Comparison of ENCODE assay signal across 8 mouse cellular contexts in the genomic region with DNA sequence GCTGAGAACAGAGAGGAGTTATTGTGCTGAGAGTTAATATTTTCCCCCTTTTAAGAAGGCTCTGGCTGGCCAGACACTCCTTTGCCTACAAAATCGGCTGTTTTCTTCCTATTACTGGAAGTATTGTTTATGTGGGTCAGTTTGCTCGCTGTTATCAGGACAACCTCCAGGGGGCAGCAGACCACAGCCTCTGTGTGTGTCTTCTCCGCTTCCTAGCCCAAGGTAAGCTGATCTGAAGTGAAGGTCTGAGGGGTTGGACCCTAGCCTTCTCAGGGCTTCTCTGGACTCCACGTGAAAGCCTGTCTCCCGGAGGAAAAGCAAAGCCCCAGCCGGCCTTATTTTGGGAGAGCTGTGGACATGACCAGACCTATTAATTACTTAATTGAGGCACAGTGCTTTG.
DNase-seq lines count a peak whose midpoint lies in the region; ATAC-seq and TF ChIP-seq lines count a peak whose summit lies in the region.

No protein-coding gene starts in this region.

- no peaks in the 10 kb centered on the region for H3K9me3 ChIP-seq in hindbrain, embryonic 10.5 days
- no peaks in the 10 kb centered on the region for H3K9me3 ChIP-seq in hindbrain, embryonic 13.5 days
- H3K9me3 ChIP-seq in midbrain, embryonic 16.5 days (replicated peaks; ENCODE audit: control insufficient read depth, low read length, poor library complexity, severe bottlenecking) = no peaks in the 10 kb centered on the region

- H3K27me3 ChIP-seq in hindbrain, embryonic 10.5 days (ENCODE audit: insufficient read depth, poor library complexity, severe bottlenecking) = 0 out of 2 replicates have a peak, but pooled peaks cover 4% of the 10 kb centered on the region
- H3K27me3 ChIP-seq in hindbrain, embryonic 13.5 days = peaks cover 16% of the 10 kb centered on the region
- H3K27me3 ChIP-seq in midbrain, embryonic 16.5 days (ENCODE audit: control insufficient read depth, insufficient read depth, low read depth, low read length) = no peaks in the 10 kb centered on the region
- no peaks in the 10 kb centered on the region for H3K27me3 ChIP-seq in spleen, adult 2 months (ENCODE audit: control insufficient read depth, insufficient read depth, low read length)

- H3K4me2 ChIP-seq in hindbrain, embryonic 13.5 days = no peak overlapping the region
- 0 out of 2 replicates have a peak overlapping the region, but pooled peaks have one; percentile 7 for H3K4me2 ChIP-seq in midbrain, embryonic 16.5 days (ENCODE audit: low read length)

- TF ChIP-seq POLR2A in spleen, adult 2 months (IDR thresholded peaks at IDR 0.05; ENCODE audit: low read depth, low read length) = no peak

- no peak overlapping the region for H3K9ac ChIP-seq in hindbrain, embryonic 13.5 days
- H3K9ac ChIP-seq in midbrain, embryonic 16.5 days (ENCODE audit: low read depth, low read length) = no peak overlapping the region

- peak; percentile 85 for DNase-seq in hindbrain, embryonic 10.5 days (ENCODE audit: low spot score)
- peak; percentile 85 for DNase-seq in gastrocnemius, adult 2 months
- DNase-seq in kidney, adult 18-20 months = peak; percentile 87
- peak; percentile 86 for DNase-seq in left cerebral cortex, postnatal 4 days
- DNase-seq in spleen, adult 2 months (ENCODE audit: low read depth in 1 of 2, low spot score in 2 of 2) = peak; percentile 29 to 68

- no peak for ATAC-seq in hindbrain, embryonic 13.5 days (ENCODE audit: low FRiP score)
- ATAC-seq in common myeloid progenitor, adult 5-6 weeks (replicated peaks; ENCODE audit: low read depth, poor library complexity, severe bottlenecking) = peak; percentile 90
- ATAC-seq in midbrain, embryonic 16.5 days = peak; percentile 71; the same call in 1 of the 2 replicates

- H3K27ac ChIP-seq in hindbrain, embryonic 10.5 days = no peak overlapping the region
- no peak overlapping the region for H3K27ac ChIP-seq in hindbrain, embryonic 13.5 days
- peak overlapping the region; percentile 62 for H3K27ac ChIP-seq in gastrocnemius, adult 2 months
- H3K27ac ChIP-seq in midbrain, embryonic 16.5 days (ENCODE audit: low read length) = no peak overlapping the region
- H3K27ac ChIP-seq in spleen, adult 2 months (ENCODE audit: insufficient read depth, low read length) = no peak overlapping the region

- peak; percentile 94 for TF ChIP-seq CTCF in gastrocnemius, adult 2 months (IDR thresholded peaks at IDR 0.05)
- TF ChIP-seq CTCF in spleen, adult 2 months (IDR thresholded peaks at IDR 0.05; ENCODE audit: extremely low read depth, insufficient read depth, insufficient read length, insufficient replicate concordance) = peak; percentile 86; the same call in 1 of the 2 replicates

- 6% methylated on average over 6 of the region's 6 CpGs for WGBS in hindbrain, embryonic 10.5 days
- WGBS in hindbrain, embryonic 13.5 days = 2% methylated on average over 6 of the region's 6 CpGs
- WGBS in midbrain, embryonic 16.5 days = 2% methylated on average over 6 of the region's 6 CpGs
- 5% methylated on average over 6 of the region's 6 CpGs for WGBS in spleen, adult 2 months

- intact Hi-C loops in gastrocnemius, adult 2 months (cut with DNase I) = loop anchor here (2.0 to 5.0 kb wide), 4 partner anchors 133 to 887 kb away; no protein-coding TSS in a partner anchor
- intact Hi-C loops in left cerebral cortex, postnatal 4 days (cut with DNase I) = loop anchor here (5.0 kb wide), 1 partner anchor 127 kb away; no protein-coding TSS in a partner anchor

- H3K36me3 ChIP-seq in hindbrain, embryonic 10.5 days = no peaks in the 10 kb centered on the region
- no peaks in the 10 kb centered on the region for H3K36me3 ChIP-seq in hindbrain, embryonic 13.5 days
- no peaks in the 10 kb centered on the region for H3K36me3 ChIP-seq in midbrain, embryonic 16.5 days (ENCODE audit: control insufficient read depth, insufficient read depth, low read length)
- no peaks in the 10 kb centered on the region for H3K36me3 ChIP-seq in spleen, adult 2 months (ENCODE audit: control insufficient read depth, insufficient read depth, low read length)

- H3K4me1 ChIP-seq in hindbrain, embryonic 10.5 days (replicated peaks) = peaks cover 8% of the 10 kb centered on the region; the same call in 1 of the 2 replicates
- 0 out of 2 replicates have a peak, but pooled peaks cover 2% of the 10 kb centered on the region for H3K4me1 ChIP-seq in hindbrain, embryonic 13.5 days (replicated peaks)
- H3K4me1 ChIP-seq in midbrain, embryonic 16.5 days (ENCODE audit: control insufficient read depth, insufficient read depth, low read length) = no peaks in the 10 kb centered on the region
- H3K4me1 ChIP-seq in spleen, adult 2 months (ENCODE audit: control insufficient read depth, insufficient read depth, insufficient read length) = no peaks in the 10 kb centered on the region

- H3K4me3 ChIP-seq in hindbrain, embryonic 10.5 days = no peak overlapping the region
- H3K4me3 ChIP-seq in hindbrain, embryonic 13.5 days = no peak overlapping the region
- H3K4me3 ChIP-seq in gastrocnemius, adult 2 months = peak overlapping the region; percentile 48
- H3K4me3 ChIP-seq in midbrain, embryonic 16.5 days (ENCODE audit: low read depth, low read length) = no peak overlapping the region
- H3K4me3 ChIP-seq in spleen, adult 2 months (ENCODE audit: extremely low read depth, insufficient read depth, insufficient read length) = no peak overlapping the region
